Mouse (Mus musculus): ENCODE results near the gene Ptprj. TPM values are rescaled to one million over a fixed set of nuclear protein-coding genes. Genes with fewer than 3 reads are reported as not detected.

Gene Ptprj
- polyA plus RNA-seq (2015; fragmentation: Nextera tagmentation; extraction: Ambion mirVana), result 5.8 and 6.0 TPM in 2 replicates

- H3K4me2 ChIP-seq, result peak within 1 kb of the TSS; percentile 84
- peak within 1 kb of the TSS; percentile 92 for H3K4me3 ChIP-seq (replicated peaks)
- WGBS, result under 1% methylated on average over 84 of the region's 100 CpGs
- no peaks in the 10 kb centered on the region for H3K36me3 ChIP-seq
- peak; percentile 85 for ATAC-seq (ENCODE audit: low FRiP score)
- peak within 1 kb of the TSS; percentile 98 for H3K9ac ChIP-seq (replicated peaks)
- peak within 1 kb of the TSS; percentile 91 for H3K27ac ChIP-seq (replicated peaks)
- H3K9me3 ChIP-seq (replicated peaks), result no peaks in the 10 kb centered on the region
- H3K27me3 ChIP-seq (replicated peaks), result no peaks in the 10 kb centered on the region
- H3K4me1 ChIP-seq, result peaks cover 25% of the 10 kb centered on the region
Observed at GRCm38 (mm10) chr2:90580236-90581005, at the start of gene Ptprj. Gene Ptprj, minus strand, starts transcription at chr2:90580647.

- 46% methylated on average over 2 of the region's 2 CpGs for WGBS
- no peak overlapping the region for H3K9ac ChIP-seq (replicated peaks)
Observed at GRCm38 (mm10) chr2:90629552-90629951, 49.1 kb upstream of the Ptprj start.

GRCm38 (mm10) chr2:90628261-90628660 is 47.8 kb upstream of the Ptprj start:
- no peak overlapping the region for H3K27ac ChIP-seq (replicated peaks)
- H3K4me3 ChIP-seq (replicated peaks), result no peak overlapping the region
- H3K4me2 ChIP-seq, result no peak overlapping the region
- no peaks in the 10 kb centered on the region for H3K27me3 ChIP-seq (replicated peaks)
- no peaks in the 10 kb centered on the region for H3K36me3 ChIP-seq
- peaks cover 4% of the 10 kb centered on the region for H3K4me1 ChIP-seq
- ATAC-seq (ENCODE audit: low FRiP score), result no peak
- no peaks in the 10 kb centered on the region for H3K9me3 ChIP-seq (replicated peaks)
- no peak overlapping the region for H3K9ac ChIP-seq (replicated peaks)
- WGBS, result 95% methylated on average over 5 of the region's 5 CpGs

More at GRCm38 (mm10) chr2:90629552-90629951, 49.1 kb upstream of the Ptprj start:
- Histone ChIP-seq H3K27me3 (replicated peaks) (no peaks in the 10 kb centered on the region), H3K36me3 (no peaks in the 10 kb centered on the region), H3K9me3 (replicated peaks) (no peaks in the 10 kb centered on the region), H3K4me1 (no peaks in the 10 kb centered on the region), H3K4me2 (no peak overlapping the region), H3K27ac (replicated peaks) (no peak overlapping the region), H3K4me3 (replicated peaks) (no peak overlapping the region)
- ATAC-seq (ENCODE audit: low FRiP score), result no peak

GRCm38 (mm10) chr2:90624920-90625319 is 44.5 kb upstream of the Ptprj start:
- Histone ChIP-seq H3K4me2 (no peak overlapping the region), H3K9ac (replicated peaks) (no peak overlapping the region), H3K4me3 (replicated peaks) (no peak overlapping the region), H3K27me3 (replicated peaks) (no peaks in the 10 kb centered on the region), H3K27ac (replicated peaks) (no peak overlapping the region), H3K9me3 (replicated peaks) (no peaks in the 10 kb centered on the region), H3K36me3 (no peaks in the 10 kb centered on the region), H3K4me1 (peaks cover 4% of the 10 kb centered on the region)
- 15% methylated on average over 6 of the region's 6 CpGs for WGBS
- peak; percentile 50; the same call in 1 of the 2 replicates for ATAC-seq (ENCODE audit: low FRiP score)

- Histone ChIP-seq H3K27me3 (replicated peaks) (no peaks in the 10 kb centered on the region), H3K9ac (replicated peaks) (no peak overlapping the region), H3K27ac (replicated peaks) (no peak overlapping the region; the same call in 1 of the 2 replicates), H3K4me3 (replicated peaks) (no peak overlapping the region), H3K4me2 (no peak overlapping the region), H3K4me1 (peaks cover 4% of the 10 kb centered on the region), H3K36me3 (no peaks in the 10 kb centered on the region), H3K9me3 (replicated peaks) (no peaks in the 10 kb centered on the region)
- 24% methylated on average over 4 of the region's 4 CpGs for WGBS
- peak; percentile 70; the same call in 1 of the 2 replicates for ATAC-seq (ENCODE audit: low FRiP score)
Observed at GRCm38 (mm10) chr2:90624339-90624738, 43.9 kb upstream of the Ptprj start.

- 86% methylated on average over 5 of the region's 5 CpGs for WGBS
- H3K9ac ChIP-seq (replicated peaks), result no peak overlapping the region
- ATAC-seq (ENCODE audit: low FRiP score), result no peak
Observed at GRCm38 (mm10) chr2:90620815-90621214, 40.4 kb upstream of the Ptprj start.

GRCm38 (mm10) chr2:90619648-90620047 is 39.2 kb upstream of the Ptprj start:
- no peaks in the 10 kb centered on the region for H3K36me3 ChIP-seq
- H3K9ac ChIP-seq (replicated peaks), result no peak overlapping the region
- H3K9me3 ChIP-seq (replicated peaks), result no peaks in the 10 kb centered on the region
- 50% methylated on average over 2 of the region's 2 CpGs for WGBS
- H3K4me2 ChIP-seq, result no peak overlapping the region
- no peak overlapping the region for H3K4me3 ChIP-seq (replicated peaks)
- no peak overlapping the region for H3K27ac ChIP-seq (replicated peaks)
- no peak for ATAC-seq (ENCODE audit: low FRiP score)
- peaks cover 4% of the 10 kb centered on the region for H3K4me1 ChIP-seq
- no peaks in the 10 kb centered on the region for H3K27me3 ChIP-seq (replicated peaks)

More at GRCm38 (mm10) chr2:90620815-90621214, 40.4 kb upstream of the Ptprj start:
- Histone ChIP-seq H3K36me3 (no peaks in the 10 kb centered on the region), H3K4me1 (peaks cover 4% of the 10 kb centered on the region), H3K9me3 (replicated peaks) (no peaks in the 10 kb centered on the region), H3K4me2 (no peak overlapping the region), H3K27me3 (replicated peaks) (no peaks in the 10 kb centered on the region), H3K4me3 (replicated peaks) (no peak overlapping the region), H3K27ac (replicated peaks) (no peak overlapping the region)

GRCm38 (mm10) chr2:90614651-90615171 is 34.3 kb upstream of the Ptprj start:
- Histone ChIP-seq H3K4me2 (no peak overlapping the region), H3K27ac (replicated peaks) (no peak overlapping the region), H3K4me1 (no peaks in the 10 kb centered on the region), H3K27me3 (replicated peaks) (no peaks in the 10 kb centered on the region), H3K4me3 (replicated peaks) (no peak overlapping the region), H3K9me3 (replicated peaks) (no peaks in the 10 kb centered on the region), H3K9ac (replicated peaks) (no peak overlapping the region), H3K36me3 (no peaks in the 10 kb centered on the region)
- WGBS, result 83% methylated on average over 14 of the region's 14 CpGs
- ATAC-seq (ENCODE audit: low FRiP score), result no peak

GRCm38 (mm10) chr2:90613591-90613990 is 33.1 kb upstream of the Ptprj start:
- Histone ChIP-seq H3K27ac (replicated peaks) (no peak overlapping the region), H3K4me2 (no peak overlapping the region), H3K9me3 (replicated peaks) (no peaks in the 10 kb centered on the region), H3K4me3 (replicated peaks) (no peak overlapping the region), H3K27me3 (replicated peaks) (no peaks in the 10 kb centered on the region), H3K4me1 (no peaks in the 10 kb centered on the region), H3K9ac (replicated peaks) (no peak overlapping the region), H3K36me3 (no peaks in the 10 kb centered on the region)
- no peak for ATAC-seq (ENCODE audit: low FRiP score)
- WGBS, result 80% methylated on average over 3 of the region's 3 CpGs

- no peaks in the 10 kb centered on the region for H3K27me3 ChIP-seq (replicated peaks)
- WGBS, result 96% methylated on average over 2 of the region's 2 CpGs
- H3K27ac ChIP-seq (replicated peaks), result no peak overlapping the region
- H3K9me3 ChIP-seq (replicated peaks), result no peaks in the 10 kb centered on the region
- no peaks in the 10 kb centered on the region for H3K36me3 ChIP-seq
- no peaks in the 10 kb centered on the region for H3K4me1 ChIP-seq
- no peak overlapping the region for H3K9ac ChIP-seq (replicated peaks)
- no peak overlapping the region for H3K4me2 ChIP-seq
- no peak overlapping the region for H3K4me3 ChIP-seq (replicated peaks)
- no peak for ATAC-seq (ENCODE audit: low FRiP score)
Observed at GRCm38 (mm10) chr2:90613006-90613405, 32.6 kb upstream of the Ptprj start.

- Histone ChIP-seq H3K4me3 (replicated peaks) (no peak overlapping the region), H3K4me2 (no peak overlapping the region), H3K36me3 (no peaks in the 10 kb centered on the region), H3K27me3 (replicated peaks) (no peaks in the 10 kb centered on the region), H3K9ac (replicated peaks) (no peak overlapping the region), H3K9me3 (replicated peaks) (no peaks in the 10 kb centered on the region), H3K27ac (replicated peaks) (no peak overlapping the region), H3K4me1 (no peaks in the 10 kb centered on the region)
- ATAC-seq (ENCODE audit: low FRiP score), result no peak
- WGBS, result 88% methylated on average over 10 of the region's 10 CpGs
Observed at GRCm38 (mm10) chr2:90611959-90612571, 31.6 kb upstream of the Ptprj start.

- Histone ChIP-seq H3K9me3 (replicated peaks) (no peaks in the 10 kb centered on the region), H3K27ac (replicated peaks) (no peak overlapping the region), H3K36me3 (no peaks in the 10 kb centered on the region), H3K27me3 (replicated peaks) (no peaks in the 10 kb centered on the region), H3K4me1 (no peaks in the 10 kb centered on the region), H3K4me2 (no peak overlapping the region), H3K4me3 (replicated peaks) (no peak overlapping the region), H3K9ac (replicated peaks) (no peak overlapping the region)
- 94% methylated on average over 3 of the region's 3 CpGs for WGBS
- ATAC-seq (ENCODE audit: low FRiP score), result no peak
Observed at GRCm38 (mm10) chr2:90601056-90601455, 20.6 kb upstream of the Ptprj start.
